Mouse (Mus musculus): ENCODE results near the gene Tenm3. TPM values are rescaled to one million over a fixed set of nuclear protein-coding genes. Genes with fewer than 3 reads are reported as not detected.

Gene Tenm3
- polyA plus RNA-seq, 1 experiment from 2014 or later = 36.1 TPM

- DNase-seq (ENCODE audit: low spot score) (peak; percentile 23), ATAC-seq (ENCODE audit: insufficient read depth, low FRiP score, low TSS enrichment) (no peak)
- Histone ChIP-seq H3K36me3 (ENCODE audit: control insufficient read depth, insufficient read depth, low read length) (no peaks in the 10 kb centered on the region), H3K27me3 (ENCODE audit: control insufficient read depth, insufficient read depth, low read length) (no peaks in the 10 kb centered on the region), H3K9me3 (ENCODE audit: control insufficient read depth, low read length) (no peaks in the 10 kb centered on the region), H3K4me3 (ENCODE audit: low read depth, low read length) (no peak overlapping the region), H3K4me2 (ENCODE audit: low read depth) (no peak overlapping the region), H3K9ac (ENCODE audit: low read length) (no peak overlapping the region), H3K27ac (ENCODE audit: low read depth, low read length) (no peak overlapping the region), H3K4me1 (ENCODE audit: control insufficient read depth, insufficient read depth, low read length) (no peaks in the 10 kb centered on the region)
- 60% methylated on average over 12 of the region's 12 CpGs for WGBS
Measured at GRCm38 (mm10) chr8:48300613-48301037, 543.1 kb downstream of the Tenm3 start.

- Histone ChIP-seq H3K4me2 (ENCODE audit: low read depth) (no peak overlapping the region), H3K9me3 (ENCODE audit: control insufficient read depth, low read length) (no peaks in the 10 kb centered on the region), H3K4me1 (ENCODE audit: control insufficient read depth, insufficient read depth, low read length) (no peaks in the 10 kb centered on the region), H3K36me3 (ENCODE audit: control insufficient read depth, insufficient read depth, low read length) (no peaks in the 10 kb centered on the region), H3K9ac (ENCODE audit: low read length) (no peak overlapping the region), H3K27ac (ENCODE audit: low read depth, low read length) (no peak overlapping the region), H3K4me3 (ENCODE audit: low read depth, low read length) (no peak overlapping the region), H3K27me3 (ENCODE audit: control insufficient read depth, insufficient read depth, low read length) (no peaks in the 10 kb centered on the region)
- DNase-seq (ENCODE audit: low spot score) (peak; percentile 48), ATAC-seq (ENCODE audit: insufficient read depth, low FRiP score, low TSS enrichment) (peak; percentile 63; the same call in 1 of the 2 replicates)
- 23% methylated on average over 8 of the region's 8 CpGs for WGBS
Measured at GRCm38 (mm10) chr8:48300061-48300460, 543.7 kb downstream of the Tenm3 start.

GRCm38 (mm10) chr8:48299341-48299740, 544.4 kb downstream of the Tenm3 start:
- Histone ChIP-seq H3K4me2 (ENCODE audit: low read depth) (no peak overlapping the region), H3K27ac (ENCODE audit: low read depth, low read length) (no peak overlapping the region), H3K9ac (ENCODE audit: low read length) (no peak overlapping the region), H3K36me3 (ENCODE audit: control insufficient read depth, insufficient read depth, low read length) (no peaks in the 10 kb centered on the region), H3K4me1 (ENCODE audit: control insufficient read depth, insufficient read depth, low read length) (no peaks in the 10 kb centered on the region), H3K27me3 (ENCODE audit: control insufficient read depth, insufficient read depth, low read length) (no peaks in the 10 kb centered on the region), H3K4me3 (ENCODE audit: low read depth, low read length) (no peak overlapping the region), H3K9me3 (ENCODE audit: control insufficient read depth, low read length) (no peaks in the 10 kb centered on the region)
- WGBS = 62% methylated on average over 12 of the region's 12 CpGs
- ATAC-seq (ENCODE audit: insufficient read depth, low FRiP score, low TSS enrichment) = no peak
- DNase-seq (ENCODE audit: low spot score) = no peak

- H3K27me3 ChIP-seq (ENCODE audit: control insufficient read depth, insufficient read depth, low read length) = no peaks in the 10 kb centered on the region
- H3K27ac ChIP-seq (ENCODE audit: low read depth, low read length) = no peak overlapping the region
- DNase-seq (ENCODE audit: low spot score) = no peak
- no peak overlapping the region for H3K4me3 ChIP-seq (ENCODE audit: low read depth, low read length)
- no peak overlapping the region for H3K4me2 ChIP-seq (ENCODE audit: low read depth)
- peaks cover 4% of the 10 kb centered on the region for H3K36me3 ChIP-seq (ENCODE audit: control insufficient read depth, insufficient read depth, low read length)
- no peak for ATAC-seq (ENCODE audit: insufficient read depth, low FRiP score, low TSS enrichment)
- no peaks in the 10 kb centered on the region for H3K4me1 ChIP-seq (ENCODE audit: control insufficient read depth, insufficient read depth, low read length)
- H3K9ac ChIP-seq (ENCODE audit: low read length) = no peak overlapping the region
- H3K9me3 ChIP-seq (ENCODE audit: control insufficient read depth, low read length) = no peaks in the 10 kb centered on the region
- WGBS = 93% methylated on average over 7 of the region's 7 CpGs
Measured at GRCm38 (mm10) chr8:48296371-48296770, 547.4 kb downstream of the Tenm3 start.

GRCm38 (mm10) chr8:48295558-48295957, 548.2 kb downstream of the Tenm3 start:
- Histone ChIP-seq H3K27me3 (ENCODE audit: control insufficient read depth, insufficient read depth, low read length) (no peaks in the 10 kb centered on the region), H3K36me3 (ENCODE audit: control insufficient read depth, insufficient read depth, low read length) (peaks cover 4% of the 10 kb centered on the region), H3K9ac (ENCODE audit: low read length) (no peak overlapping the region), H3K4me1 (ENCODE audit: control insufficient read depth, insufficient read depth, low read length) (no peaks in the 10 kb centered on the region), H3K9me3 (ENCODE audit: control insufficient read depth, low read length) (no peaks in the 10 kb centered on the region), H3K4me2 (ENCODE audit: low read depth) (no peak overlapping the region), H3K4me3 (ENCODE audit: low read depth, low read length) (no peak overlapping the region), H3K27ac (ENCODE audit: low read depth, low read length) (no peak overlapping the region)
- ATAC-seq (ENCODE audit: insufficient read depth, low FRiP score, low TSS enrichment) (no peak), DNase-seq (ENCODE audit: low spot score) (no peak)
- 58% methylated on average over 6 of the region's 6 CpGs for WGBS

- no peak overlapping the region for H3K27ac ChIP-seq (ENCODE audit: low read depth, low read length)
- DNase-seq (ENCODE audit: low spot score) = no peak
- WGBS = 96% methylated on average over 3 of the region's 3 CpGs
- H3K27me3 ChIP-seq (ENCODE audit: control insufficient read depth, insufficient read depth, low read length) = no peaks in the 10 kb centered on the region
- H3K9me3 ChIP-seq (ENCODE audit: control insufficient read depth, low read length) = no peaks in the 10 kb centered on the region
- peaks cover 4% of the 10 kb centered on the region for H3K36me3 ChIP-seq (ENCODE audit: control insufficient read depth, insufficient read depth, low read length)
- no peak for ATAC-seq (ENCODE audit: insufficient read depth, low FRiP score, low TSS enrichment)
- H3K4me2 ChIP-seq (ENCODE audit: low read depth) = no peak overlapping the region
- no peak overlapping the region for H3K4me3 ChIP-seq (ENCODE audit: low read depth, low read length)
- no peaks in the 10 kb centered on the region for H3K4me1 ChIP-seq (ENCODE audit: control insufficient read depth, insufficient read depth, low read length)
- H3K9ac ChIP-seq (ENCODE audit: low read length) = no peak overlapping the region
Measured at GRCm38 (mm10) chr8:48293797-48294196, 550.0 kb downstream of the Tenm3 start.

- Histone ChIP-seq H3K4me1 (ENCODE audit: control insufficient read depth, insufficient read depth, low read length) (no peaks in the 10 kb centered on the region), H3K36me3 (ENCODE audit: control insufficient read depth, insufficient read depth, low read length) (no peaks in the 10 kb centered on the region), H3K27ac (ENCODE audit: low read depth, low read length) (no peak overlapping the region), H3K4me3 (ENCODE audit: low read depth, low read length) (no peak overlapping the region), H3K4me2 (ENCODE audit: low read depth) (no peak overlapping the region), H3K9ac (ENCODE audit: low read length) (no peak overlapping the region), H3K27me3 (ENCODE audit: control insufficient read depth, insufficient read depth, low read length) (no peaks in the 10 kb centered on the region), H3K9me3 (ENCODE audit: control insufficient read depth, low read length) (no peaks in the 10 kb centered on the region)
- ATAC-seq (ENCODE audit: insufficient read depth, low FRiP score, low TSS enrichment) = no peak
- 92% methylated on average over 10 of the region's 10 CpGs for WGBS
- no peak for DNase-seq (ENCODE audit: low spot score)
Measured at GRCm38 (mm10) chr8:48285432-48285831, 558.3 kb downstream of the Tenm3 start.

GRCm38 (mm10) chr8:48281855-48282254, 561.9 kb downstream of the Tenm3 start:
- 91% methylated on average over 11 of the region's 11 CpGs for WGBS

GRCm38 (mm10) chr8:48279360-48279759, 564.4 kb downstream of the Tenm3 start:
- ATAC-seq (ENCODE audit: insufficient read depth, low FRiP score, low TSS enrichment) (no peak), DNase-seq (ENCODE audit: low spot score) (no peak)
- WGBS = 91% methylated on average over 2 of the region's 2 CpGs
- no peak overlapping the region for H3K27ac ChIP-seq (ENCODE audit: low read depth, low read length)
- H3K36me3 ChIP-seq (ENCODE audit: control insufficient read depth, insufficient read depth, low read length) = peaks cover 15% of the 10 kb centered on the region
- H3K4me3 ChIP-seq (ENCODE audit: low read depth, low read length) = no peak overlapping the region
- no peaks in the 10 kb centered on the region for H3K27me3 ChIP-seq (ENCODE audit: control insufficient read depth, insufficient read depth, low read length)
- no peaks in the 10 kb centered on the region for H3K4me1 ChIP-seq (ENCODE audit: control insufficient read depth, insufficient read depth, low read length)
- no peak overlapping the region for H3K4me2 ChIP-seq (ENCODE audit: low read depth)
- H3K9ac ChIP-seq (ENCODE audit: low read length) = no peak overlapping the region
- H3K9me3 ChIP-seq (ENCODE audit: control insufficient read depth, low read length) = no peaks in the 10 kb centered on the region

More at GRCm38 (mm10) chr8:48281855-48282254, 561.9 kb downstream of the Tenm3 start:
- H3K9me3 ChIP-seq (ENCODE audit: control insufficient read depth, low read length) = no peaks in the 10 kb centered on the region
- no peak overlapping the region for H3K4me3 ChIP-seq (ENCODE audit: low read depth, low read length)
- DNase-seq (ENCODE audit: low spot score) = no peak
- no peaks in the 10 kb centered on the region for H3K4me1 ChIP-seq (ENCODE audit: control insufficient read depth, insufficient read depth, low read length)
- ATAC-seq (ENCODE audit: insufficient read depth, low FRiP score, low TSS enrichment) = no peak
- H3K36me3 ChIP-seq (ENCODE audit: control insufficient read depth, insufficient read depth, low read length) = peaks cover 2% of the 10 kb centered on the region; the same call in 1 of the 2 replicates
- no peak overlapping the region for H3K27ac ChIP-seq (ENCODE audit: low read depth, low read length)
- no peaks in the 10 kb centered on the region for H3K27me3 ChIP-seq (ENCODE audit: control insufficient read depth, insufficient read depth, low read length)
- H3K9ac ChIP-seq (ENCODE audit: low read length) = no peak overlapping the region
- no peak overlapping the region for H3K4me2 ChIP-seq (ENCODE audit: low read depth)
